Mouse (Mus musculus) midbrain, embryonic 15.5 days (tissue): ENCODE measurements at regions not wholly inside any gene's neighbourhood (a gene's known extent, or its start where the extent isn't known, plus 50 kb on each side); places are given as distances from the start of the nearest gene placed in this dataset.

Source experiments
- ATAC-seq: fragments of 200-750 bp; cut with Nextera tagmentation; replicated peaks from 2 replicates; pipeline ENCODE4 v1.8.0; 2017; ENCODE audit warnings: moderate TSS enrichment
- H3K27ac ChIP-seq: fragments of 300-500 bp; sonication (generic); 2 replicates; pipeline ENCODE4 v1.5.1; 2015; ENCODE audit warnings: mild to moderate bottlenecking, inconsistent platforms
- H3K27me3 ChIP-seq: fragments of 300-500 bp; sonication (generic); replicated peaks from 2 replicates; pipeline ENCODE4 v1.6.1; 2015; ENCODE audit warnings: inconsistent platforms
- H3K36me3 ChIP-seq: fragments of 300-500 bp; sonication (generic); replicated peaks from 2 replicates; pipeline ENCODE4 v1.6.1; 2015; ENCODE audit warnings: inconsistent platforms
- H3K4me1 ChIP-seq: fragments of 300-500 bp; sonication (generic); 2 replicates; pipeline ENCODE4 v1.6.1; 2015; ENCODE audit warnings: inconsistent platforms
- H3K4me2 ChIP-seq: fragments of 300-500 bp; sonication (generic); 2 replicates; pipeline ENCODE4 v1.6.1; 2015; ENCODE audit warnings: inconsistent platforms, mild to moderate bottlenecking, moderate library complexity
- H3K4me3 ChIP-seq: fragments of 300-500 bp; sonication (generic); 2 replicates; pipeline ENCODE4 v1.5.1; 2015; ENCODE audit warnings: mild to moderate bottlenecking, inconsistent platforms
- H3K9ac ChIP-seq: fragments of 300-500 bp; sonication (generic); 2 replicates; pipeline ENCODE4 v1.6.1; 2015; ENCODE audit warnings: mild to moderate bottlenecking, inconsistent platforms
- H3K9me3 ChIP-seq: fragments of 300-500 bp; sonication (generic); 2 replicates; pipeline ENCODE4 v1.6.1; 2016; ENCODE audit warnings: inconsistent platforms
- WGBS: fragments of 180-500 bp; shearing (Covaris S2); methylation state at CpG from one replicate; pipeline ENCODE4 v1.1.7; 2015; ENCODE audit warnings: mixed read lengths; 5-methylcytosine and 5-hydroxymethylcytosine counted together

DNA sequence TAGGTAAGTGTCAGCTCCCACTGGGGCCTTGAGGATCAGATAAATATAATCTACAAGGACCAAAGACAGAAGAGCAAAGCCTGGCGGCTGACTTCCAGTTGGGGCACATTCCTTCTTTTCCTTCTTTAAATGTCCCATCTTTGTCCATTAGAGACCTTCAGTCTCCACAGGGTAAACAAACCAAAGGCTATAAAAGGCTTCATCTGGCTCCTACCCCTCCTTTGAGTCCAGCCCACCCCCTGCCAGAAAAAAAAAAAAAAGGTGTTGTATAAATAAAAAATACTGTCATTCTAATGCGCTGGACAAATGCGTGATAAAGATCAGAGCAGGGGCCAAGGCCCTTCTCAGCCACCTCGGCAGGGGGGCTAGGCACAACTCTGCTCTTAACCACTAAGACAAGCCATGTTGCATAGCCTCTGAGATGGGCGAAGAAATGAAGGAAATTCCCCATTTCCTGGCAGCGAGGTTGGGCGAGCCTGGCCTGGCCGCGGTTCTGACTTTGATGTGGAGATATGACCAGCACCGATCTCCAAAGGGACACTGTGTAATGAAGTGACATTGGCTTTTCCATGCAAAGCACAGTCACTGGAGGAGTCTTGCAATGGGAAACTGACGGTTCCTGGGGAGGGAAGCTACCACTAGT lies 492.0 kb downstream of the Med13l start:
- H3K4me1 ChIP-seq, result peaks cover 5% of the 10 kb centered on the region
- H3K9me3 ChIP-seq, result no peaks in the 10 kb centered on the region
- H3K4me3 ChIP-seq, result no peak overlapping the region
- no peak overlapping the region for H3K9ac ChIP-seq
- no peak for ATAC-seq
- no peaks in the 10 kb centered on the region for H3K36me3 ChIP-seq
- WGBS, result 72% methylated on average over 11 of the region's 11 CpGs
- H3K4me2 ChIP-seq, result no peak overlapping the region
- no peaks in the 10 kb centered on the region for H3K27me3 ChIP-seq
- H3K27ac ChIP-seq, result no peak overlapping the region

DNA sequence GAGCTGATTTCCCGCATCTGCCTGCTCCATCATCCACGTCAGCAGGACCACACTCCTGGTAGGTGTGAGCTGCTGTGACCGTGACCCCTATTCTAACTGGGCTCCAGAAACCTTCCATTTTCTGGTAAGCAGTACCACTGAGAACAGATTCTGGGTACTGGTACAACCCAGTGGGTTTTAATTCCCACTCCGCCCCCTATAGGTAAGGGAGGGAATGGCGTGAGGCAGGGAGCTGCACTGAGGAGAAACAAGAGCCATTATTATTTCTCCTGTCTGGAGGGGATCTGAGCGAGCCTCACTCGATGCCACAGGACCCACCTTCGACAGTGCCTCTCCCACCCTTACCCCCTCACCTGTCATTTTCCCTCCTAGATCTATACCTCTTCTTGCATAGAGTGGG lies 493.3 kb downstream of the Med13l start:
- Histone ChIP-seq H3K4me2 (no peak overlapping the region), H3K9ac (no peak overlapping the region), H3K4me1 (peaks cover 5% of the 10 kb centered on the region), H3K27me3 (no peaks in the 10 kb centered on the region), H3K9me3 (no peaks in the 10 kb centered on the region), H3K27ac (no peak overlapping the region), H3K4me3 (no peak overlapping the region), H3K36me3 (no peaks in the 10 kb centered on the region)
- 90% methylated on average over 8 of the region's 8 CpGs for WGBS
- no peak for ATAC-seq

GRCm38 (mm10) chr5:119054393-119054792 lies 493.9 kb downstream of the Med13l start:
- ATAC-seq, result no peak
- WGBS, result 63% methylated on average over 6 of the region's 6 CpGs
- Histone ChIP-seq H3K27me3 (no peaks in the 10 kb centered on the region), H3K9ac (no peak overlapping the region), H3K9me3 (no peaks in the 10 kb centered on the region), H3K4me1 (peaks cover 5% of the 10 kb centered on the region), H3K4me2 (no peak overlapping the region), H3K4me3 (no peak overlapping the region), H3K27ac (no peak overlapping the region), H3K36me3 (no peaks in the 10 kb centered on the region)

- ATAC-seq, result no peak
- Histone ChIP-seq H3K36me3 (no peaks in the 10 kb centered on the region), H3K27ac (no peak overlapping the region), H3K9ac (no peak overlapping the region), H3K4me1 (peaks cover 5% of the 10 kb centered on the region), H3K4me2 (no peak overlapping the region), H3K4me3 (no peak overlapping the region), H3K9me3 (no peaks in the 10 kb centered on the region), H3K27me3 (no peaks in the 10 kb centered on the region)
- 4% methylated on average over 12 of the region's 12 CpGs for WGBS
Observed at GRCm38 (mm10) chr5:119055430-119055829, 495.0 kb downstream of the Med13l start.

GRCm38 (mm10) chr5:119057813-119058212 lies 497.3 kb downstream of the Med13l start:
- Histone ChIP-seq H3K9me3 (no peaks in the 10 kb centered on the region), H3K36me3 (no peaks in the 10 kb centered on the region), H3K9ac (no peak overlapping the region), H3K4me3 (no peak overlapping the region), H3K4me2 (no peak overlapping the region), H3K27ac (no peak overlapping the region), H3K27me3 (no peaks in the 10 kb centered on the region), H3K4me1 (peaks cover 9% of the 10 kb centered on the region)
- ATAC-seq, result no peak
- 87% methylated on average over 4 of the region's 4 CpGs for WGBS

DNA sequence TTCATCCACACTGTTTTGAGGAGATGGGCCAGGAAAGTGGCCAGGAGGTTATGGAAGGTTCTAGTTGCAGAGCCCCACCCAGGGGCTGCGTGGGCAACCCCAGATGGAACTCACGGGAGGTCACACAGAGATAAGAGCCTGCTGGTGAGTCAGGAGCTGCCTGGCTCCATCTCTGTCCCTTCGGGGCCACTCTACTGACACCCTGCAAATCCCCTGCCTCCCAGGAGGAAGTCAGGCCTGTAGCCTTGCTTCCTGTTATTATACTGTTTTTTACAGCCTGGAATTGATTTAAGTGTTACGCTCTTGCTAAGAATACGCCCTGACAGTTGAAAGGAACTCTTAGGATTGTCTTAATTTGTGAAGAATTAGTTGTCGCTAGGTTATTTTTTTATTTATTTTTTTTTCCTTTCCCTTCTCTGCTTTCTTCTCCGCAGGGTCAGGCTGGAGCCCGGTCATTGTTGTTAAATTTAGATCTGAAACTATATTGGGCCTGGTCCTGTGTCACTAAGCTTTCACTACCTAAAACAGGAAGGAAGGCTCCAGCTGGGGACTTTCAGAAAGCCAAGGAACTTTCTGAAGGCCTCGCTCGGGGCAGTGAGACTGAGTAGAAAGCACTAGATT lies 497.9 kb downstream of the Med13l start:
- no peaks in the 10 kb centered on the region for H3K36me3 ChIP-seq
- H3K27me3 ChIP-seq, result no peaks in the 10 kb centered on the region
- no peak overlapping the region for H3K4me2 ChIP-seq
- H3K9ac ChIP-seq, result no peak overlapping the region
- 64% methylated on average over 10 of the region's 10 CpGs for WGBS
- H3K4me3 ChIP-seq, result no peak overlapping the region
- peaks cover 9% of the 10 kb centered on the region for H3K4me1 ChIP-seq
- no peaks in the 10 kb centered on the region for H3K9me3 ChIP-seq
- ATAC-seq, result no peak
- H3K27ac ChIP-seq, result no peak overlapping the region

GRCm38 (mm10) chr5:119059223-119059622 lies 498.7 kb downstream of the Med13l start:
- ATAC-seq, result no peak
- Histone ChIP-seq H3K27ac (no peak overlapping the region), H3K9me3 (no peaks in the 10 kb centered on the region), H3K36me3 (no peaks in the 10 kb centered on the region), H3K4me2 (no peak overlapping the region), H3K4me1 (peaks cover 9% of the 10 kb centered on the region), H3K9ac (no peak overlapping the region), H3K27me3 (no peaks in the 10 kb centered on the region), H3K4me3 (no peak overlapping the region)
- WGBS, result 91% methylated on average over 2 of the region's 2 CpGs

- no peak overlapping the region for H3K9ac ChIP-seq
- no peaks in the 10 kb centered on the region for H3K9me3 ChIP-seq
- no peak overlapping the region for H3K4me2 ChIP-seq
- no peak for ATAC-seq
- H3K4me3 ChIP-seq, result no peak overlapping the region
- H3K4me1 ChIP-seq, result peaks cover 4% of the 10 kb centered on the region; the same call in 1 of the 2 replicates
- H3K27me3 ChIP-seq, result no peaks in the 10 kb centered on the region
- H3K27ac ChIP-seq, result no peak overlapping the region
- WGBS, result 13% methylated on average over 4 of the region's 4 CpGs
- no peaks in the 10 kb centered on the region for H3K36me3 ChIP-seq
Observed at GRCm38 (mm10) chr5:119060886-119061285, 500.4 kb downstream of the Med13l start.

- H3K4me3 ChIP-seq, result no peak overlapping the region
- no peak overlapping the region for H3K27ac ChIP-seq
- peaks cover 4% of the 10 kb centered on the region; the same call in 1 of the 2 replicates for H3K4me1 ChIP-seq
- H3K4me2 ChIP-seq, result no peak overlapping the region
- no peaks in the 10 kb centered on the region for H3K36me3 ChIP-seq
- WGBS, result 91% methylated on average over 11 of the region's 11 CpGs
- H3K9me3 ChIP-seq, result no peaks in the 10 kb centered on the region
- no peak overlapping the region for H3K9ac ChIP-seq
- H3K27me3 ChIP-seq, result no peaks in the 10 kb centered on the region
- ATAC-seq, result no peak
Observed at GRCm38 (mm10) chr5:119062478-119062877, 502.0 kb downstream of the Med13l start.

DNA sequence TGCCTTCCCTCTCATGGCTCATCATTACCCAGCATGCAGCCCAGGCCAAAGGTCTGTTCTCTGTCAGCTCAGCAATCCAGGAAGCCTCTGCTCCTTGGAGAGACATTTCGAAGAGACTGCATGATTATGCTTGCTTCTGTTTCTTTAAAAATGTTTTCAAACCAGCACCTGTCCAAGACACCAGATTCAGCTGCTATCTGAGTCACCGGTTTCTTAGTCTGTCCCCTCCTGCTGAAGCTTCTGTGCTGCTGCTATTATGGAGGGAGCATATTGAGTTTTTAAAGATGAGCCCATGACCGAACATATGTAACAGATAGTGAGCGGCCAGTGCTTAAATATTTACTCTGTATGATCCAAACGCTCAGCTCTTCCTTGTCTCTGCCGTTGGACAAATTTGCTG lies 506.2 kb downstream of the Med13l start:
- Histone ChIP-seq H3K4me3 (no peak overlapping the region), H3K27ac (no peak overlapping the region), H3K9ac (no peak overlapping the region), H3K27me3 (no peaks in the 10 kb centered on the region), H3K36me3 (no peaks in the 10 kb centered on the region), H3K4me2 (no peak overlapping the region), H3K9me3 (no peaks in the 10 kb centered on the region), H3K4me1 (no peaks in the 10 kb centered on the region)
- no peak for ATAC-seq
- WGBS, result 86% methylated on average over 6 of the region's 6 CpGs

DNA sequence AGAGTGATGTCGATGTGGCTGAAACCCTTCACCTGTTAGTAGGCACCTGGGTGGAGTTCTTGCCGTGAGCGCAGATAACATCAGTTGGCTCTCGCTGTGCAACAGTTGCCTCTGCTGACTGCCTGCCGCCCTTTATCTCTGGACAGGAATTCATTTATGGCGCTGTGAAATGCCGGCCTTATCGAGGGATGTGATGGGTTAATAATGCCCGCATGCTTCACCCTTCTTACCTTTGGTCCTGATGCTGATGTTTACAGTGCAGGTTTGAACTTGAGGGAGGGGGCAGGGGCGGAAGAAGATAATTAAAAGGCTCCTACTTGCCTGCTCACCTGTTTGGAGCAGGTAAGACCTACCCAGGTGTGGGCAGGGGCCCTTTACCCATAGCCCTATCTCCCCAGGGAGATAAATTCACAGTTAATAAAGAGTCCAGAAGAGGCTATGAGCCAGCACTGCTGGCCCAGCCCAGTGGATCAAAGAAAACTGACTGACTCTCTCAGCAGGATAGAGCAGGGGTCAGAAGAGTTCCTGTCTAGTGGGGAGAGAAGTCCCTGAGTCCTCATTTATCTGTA lies 509.4 kb downstream of the Med13l start:
- Histone ChIP-seq H3K4me2 (no peak overlapping the region), H3K27ac (no peak overlapping the region), H3K4me1 (no peaks in the 10 kb centered on the region), H3K27me3 (no peaks in the 10 kb centered on the region), H3K36me3 (no peaks in the 10 kb centered on the region), H3K9me3 (no peaks in the 10 kb centered on the region), H3K9ac (no peak overlapping the region), H3K4me3 (no peak overlapping the region)
- WGBS, result 89% methylated on average over 10 of the region's 10 CpGs
- no peak for ATAC-seq

DNA sequence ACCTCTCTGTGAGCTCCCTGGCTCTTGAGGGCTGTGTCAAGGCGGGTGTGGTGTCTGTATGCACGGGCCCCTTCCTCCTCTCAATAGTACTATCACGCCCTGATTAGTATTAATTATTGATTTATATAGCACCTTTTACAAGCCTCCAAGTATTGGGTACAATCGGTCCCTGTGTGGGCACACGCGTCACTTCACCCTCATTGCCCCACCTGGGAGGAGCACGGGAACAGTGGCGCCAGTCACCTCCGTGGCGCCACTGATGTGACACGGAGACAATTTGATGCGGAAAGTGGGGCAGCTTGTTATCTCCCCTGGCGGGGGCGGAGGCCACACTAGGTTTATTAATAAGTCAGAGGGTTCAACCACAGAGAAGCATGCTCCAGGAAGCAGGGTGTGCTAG lies 512.2 kb downstream of the Med13l start:
- WGBS, result 95% methylated on average over 14 of the region's 14 CpGs
- no peak for ATAC-seq
- H3K4me2 ChIP-seq, result no peak overlapping the region
- no peak overlapping the region for H3K9ac ChIP-seq
- no peak overlapping the region for H3K4me3 ChIP-seq
- no peaks in the 10 kb centered on the region for H3K9me3 ChIP-seq
- no peaks in the 10 kb centered on the region for H3K36me3 ChIP-seq
- H3K27ac ChIP-seq, result no peak overlapping the region
- no peaks in the 10 kb centered on the region for H3K27me3 ChIP-seq
- H3K4me1 ChIP-seq, result no peaks in the 10 kb centered on the region

GRCm38 (mm10) chr5:119080747-119081146 lies 520.3 kb downstream of the Med13l start:
- WGBS, result 89% methylated on average over 5 of the region's 5 CpGs
- H3K9ac ChIP-seq, result no peak overlapping the region
- H3K27ac ChIP-seq, result no peak overlapping the region
- ATAC-seq, result no peak
- no peaks in the 10 kb centered on the region for H3K36me3 ChIP-seq
- H3K4me1 ChIP-seq, result peaks cover 6% of the 10 kb centered on the region
- no peak overlapping the region for H3K4me2 ChIP-seq
- H3K27me3 ChIP-seq, result peaks cover 7% of the 10 kb centered on the region
- H3K9me3 ChIP-seq, result no peaks in the 10 kb centered on the region
- H3K4me3 ChIP-seq, result no peak overlapping the region
